Mouse (Mus musculus): ENCODE measurements around the gene Tsga10ip.

Gene Tsga10ip

GRCm38 (mm10) chr19:5345297-5346131 lies 56.8 kb downstream of the Tsga10ip start:
- no peak for DNase-seq (ENCODE audit: low read depth, low spot score)

- DNase-seq (ENCODE audit: low read depth, low spot score): no peak
These were observed 61.0 kb downstream of the Tsga10ip start for GRCm38 (mm10) chr19:5341360-5341759.
